9 mouse cellular contexts compared by ENCODE assay signal in genomic region chr3:104791671-104792070, GRCm38 (mm10). TPM values are rescaled to one million over a fixed set of nuclear protein-coding genes. Genes with fewer than 3 reads are reported as not detected.
A peak's percentile ranks its signal among the peaks of the same experiment; 100 is the strongest.
DNase-seq lines count a peak whose midpoint lies in the region; ATAC-seq and TF ChIP-seq lines count a peak whose summit lies in the region.
"Had no signal": no experiment of that assay in that cellular context is flagged by ENCODE, and none has a peak within 500 bp of the region (broad histone marks: within the 10 kb centered on the region; RNA-seq: fewer than 3 reads in every experiment).

No protein-coding gene starts in this region.

- H3K36me3 ChIP-seq in heart, embryonic 14.5 days (ENCODE audit: control insufficient read depth, insufficient read depth, low read length) = peaks cover 52% of the 10 kb centered on the region
- peaks cover 36% of the 10 kb centered on the region for H3K36me3 ChIP-seq in intestine, postnatal 0 days (ENCODE audit: control insufficient read depth, insufficient read depth)

- H3K9ac ChIP-seq in heart, embryonic 14.5 days (ENCODE audit: low read length) = peak overlapping the region; percentile 95
- H3K9ac ChIP-seq in intestine, postnatal 0 days (ENCODE audit: low read depth, low read length) = no peak overlapping the region

- H3K4me1 ChIP-seq in heart, embryonic 14.5 days (ENCODE audit: control insufficient read depth in 2 of 2, insufficient read depth in 2 of 2, low read length in 2 of 2) = peaks cover 55 to 70% of the 10 kb centered on the region in 2 experiments
- peaks cover 21% of the 10 kb centered on the region for H3K4me1 ChIP-seq in intestine, postnatal 0 days (replicated peaks; ENCODE audit: control insufficient read depth, insufficient read depth, low read length)

- no peak for ATAC-seq in heart, embryonic 14.5 days (ENCODE audit: insufficient number of reproducible peaks, insufficient read depth, low FRiP score, low read depth)
- ATAC-seq in intestine, postnatal 0 days = no peak

- H3K27ac ChIP-seq in heart, embryonic 14.5 days (replicated peaks in 1 of 2; ENCODE audit: control insufficient read depth in 1 of 2, insufficient read depth in 1 of 2, low read depth in 2 of 2, low read length in 2 of 2) = peak overlapping the region in 1 of 2 experiments; percentile 95; a peak in 1 of 4 replicates
- H3K27ac ChIP-seq in intestine, postnatal 0 days (ENCODE audit: low read depth, low read length) = peak overlapping the region; percentile 93; the same call in 1 of the 2 replicates

- H3K9me3 ChIP-seq in heart, embryonic 14.5 days (ENCODE audit: control insufficient read depth, low read length) = no peaks in the 10 kb centered on the region
- no peaks in the 10 kb centered on the region for H3K9me3 ChIP-seq in intestine, postnatal 0 days (ENCODE audit: control insufficient read depth)
- H3K9me3 ChIP-seq: forebrain, embryonic 12.5 days had no signal

- H3K27me3 ChIP-seq in heart, embryonic 14.5 days (ENCODE audit: control insufficient read depth, insufficient read depth, low read length) = no peaks in the 10 kb centered on the region
- H3K27me3 ChIP-seq in intestine, postnatal 0 days (replicated peaks; ENCODE audit: control insufficient read depth, insufficient read depth, low read length) = no peaks in the 10 kb centered on the region

- H3K4me3 ChIP-seq in heart, embryonic 14.5 days (ENCODE audit: control insufficient read depth in 1 of 2, insufficient read depth in 1 of 2, low read depth in 1 of 2, low read length in 2 of 2) = peak overlapping the region in 1 of 2 experiments; percentile 83; a peak in 2 of 4 replicates
- H3K4me3 ChIP-seq in intestine, postnatal 0 days (ENCODE audit: low read depth, low read length) = no peak overlapping the region

- WGBS in heart, embryonic 14.5 days = 89% methylated on average over 8 of the region's 8 CpGs
- 83% methylated on average over 8 of the region's 8 CpGs for WGBS in intestine, postnatal 0 days

- peak overlapping the region; percentile 90 for H3K4me2 ChIP-seq in heart, embryonic 14.5 days (ENCODE audit: low read length)
- H3K4me2 ChIP-seq in intestine, postnatal 0 days (replicated peaks; ENCODE audit: low read depth) = peak overlapping the region; percentile 86

- DNase-seq in heart, postnatal 36 days = no peak
- peak; percentile 47 for DNase-seq in right cerebral cortex, adult 18-20 months
- no peak for DNase-seq in right cerebral cortex, postnatal 4 days
- no peak for DNase-seq in cerebellum, postnatal 14 days
- no peak for DNase-seq in thymus, postnatal 36 days
- DNase-seq: cerebellum, postnatal 25 days had no signal

- intact Hi-C loops in heart, postnatal 36 days (cut with DNase I) = no loop called here

- TF ChIP-seq CTCF in intestine, postnatal 0 days (IDR thresholded peaks at IDR 0.05; ENCODE audit: low read depth) = no peak

RNA-seq across cellular contexts. Expression of gene Rhoc, which starts 3.5 kb away (rescaled TPM):
- polyA plus RNA-seq in heart, embryonic 14.5 days (2014; fragmentation: Nextera tagmentation; extraction: Ambion mirVana) = 178 and 202 TPM in 2 replicates
- total RNA-seq in heart, postnatal 36 days (2021) = 100 to 1,000 TPM in 1 of 2 experiments, 10 to 100 TPM in 1; 93.1 to 100 TPM
- polyA plus RNA-seq in intestine, postnatal 0 days (2015; fragmentation: Nextera tagmentation; extraction: Ambion mirVana) = 316 and 320 TPM in 2 replicates

RNA-seq across cellular contexts. Expression of gene Fam19a3, which starts 10.0 kb away (rescaled TPM):
- polyA plus RNA-seq in heart, embryonic 14.5 days (2014; fragmentation: Nextera tagmentation; extraction: Ambion mirVana) = 1.0 and 1.9 TPM in 2 replicates
- 1 to 10 TPM; 2.2 to 2.4 TPM for total RNA-seq in heart, postnatal 36 days (2021)
- polyA plus RNA-seq in intestine, postnatal 0 days (2015; fragmentation: Nextera tagmentation; extraction: Ambion mirVana) = 0.05 and 0.22 TPM in 2 replicates

RNA-seq across cellular contexts. Expression of gene Ppm1j, which starts 10.8 kb away (rescaled TPM):
- 33.0 and 33.2 TPM in 2 replicates for polyA plus RNA-seq in heart, embryonic 14.5 days (2014; fragmentation: Nextera tagmentation; extraction: Ambion mirVana)
- 10 to 100 TPM; 24.0 to 26.2 TPM for total RNA-seq in heart, postnatal 36 days (2021)
- 22.3 and 24.4 TPM in 2 replicates for polyA plus RNA-seq in intestine, postnatal 0 days (2015; fragmentation: Nextera tagmentation; extraction: Ambion mirVana)

RNA-seq across cellular contexts. Expression of gene Mov10, which starts 26.7 kb away (rescaled TPM):
- polyA plus RNA-seq in heart, embryonic 14.5 days (2014; fragmentation: Nextera tagmentation; extraction: Ambion mirVana) = 20.9 and 22.1 TPM in 2 replicates
- 1 to 10 TPM; 4.8 to 8.0 TPM for total RNA-seq in heart, postnatal 36 days (2021)
- polyA plus RNA-seq in intestine, postnatal 0 days (2015; fragmentation: Nextera tagmentation; extraction: Ambion mirVana) = 144 and 157 TPM in 2 replicates
